In the genomic region with DNA sequence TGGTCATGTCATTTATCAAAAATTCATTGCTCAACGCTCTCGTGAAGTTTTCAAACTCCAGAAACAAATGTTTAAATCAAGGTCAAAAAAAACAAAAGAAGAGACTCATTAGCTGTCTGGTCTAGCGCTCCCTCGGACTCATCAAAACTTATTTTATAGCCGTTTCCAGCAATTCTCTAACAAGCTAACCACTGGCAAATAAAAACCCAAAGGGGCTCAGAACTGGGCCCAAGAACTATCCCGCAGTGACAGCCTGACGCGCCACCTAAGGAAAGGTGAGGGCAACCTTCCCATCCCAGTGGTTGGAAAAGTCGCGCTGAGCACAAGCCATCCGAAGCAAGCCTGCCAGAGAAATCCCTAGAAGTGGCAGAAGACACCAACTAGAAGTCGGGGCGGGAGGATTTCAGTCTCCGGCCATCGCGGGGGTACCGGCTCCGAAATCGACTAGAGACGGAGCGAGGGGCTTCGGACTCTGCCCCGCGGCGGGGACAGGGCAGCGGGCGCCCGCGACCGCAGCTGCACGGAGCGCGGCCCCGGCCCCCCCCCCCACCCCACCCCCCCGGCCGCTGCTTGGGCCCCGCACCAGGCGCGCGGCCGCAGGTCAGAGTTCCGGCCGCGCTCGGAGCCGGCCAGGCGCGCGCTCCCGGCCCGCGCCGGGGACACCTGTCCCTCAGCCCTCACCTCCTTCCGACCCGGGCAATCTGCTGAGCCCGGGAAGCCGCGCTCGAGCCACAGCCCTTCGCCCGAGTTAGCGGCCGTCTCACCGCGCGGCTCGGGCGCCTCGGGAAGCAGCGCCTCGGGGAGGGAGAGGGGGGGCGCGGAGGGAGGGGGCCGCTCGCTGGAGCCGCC, we compare ENCODE assay signal across 8 mouse cellular contexts. TPM values are rescaled to one million over a fixed set of nuclear protein-coding genes. Genes with fewer than 3 reads are reported as not detected.
DNase-seq lines count a peak whose midpoint lies in the region; ATAC-seq lines count a peak whose summit lies in the region.

No protein-coding gene starts in this region.

- under 1% methylated on average over 41 of the region's 76 CpGs for WGBS in embryonic facial prominence, embryonic 15.5 days
- under 1% methylated on average over 45 of the region's 76 CpGs for WGBS in heart, embryonic 14.5 days

- ATAC-seq in embryonic facial prominence, embryonic 15.5 days (ENCODE audit: insufficient number of reproducible peaks, low FRiP score, low TSS enrichment, low read depth) = peak; percentile 81
- peak; percentile 75 for ATAC-seq in heart, embryonic 14.5 days (ENCODE audit: insufficient number of reproducible peaks, insufficient read depth, low FRiP score, low read depth)

- H3K4me3 ChIP-seq in embryonic facial prominence, embryonic 15.5 days (replicated peaks) = peak overlapping the region; percentile 82
- peak overlapping the region; percentile 84 to 98 for H3K4me3 ChIP-seq in heart, embryonic 14.5 days (ENCODE audit: control insufficient read depth in 1 of 2, insufficient read depth in 1 of 2, low read depth in 1 of 2, low read length in 2 of 2)

- H3K27ac ChIP-seq in embryonic facial prominence, embryonic 15.5 days (replicated peaks) = peak overlapping the region; percentile 84
- H3K27ac ChIP-seq in heart, embryonic 14.5 days (replicated peaks in 1 of 2; ENCODE audit: control insufficient read depth in 1 of 2, insufficient read depth in 1 of 2, low read depth in 2 of 2, low read length in 2 of 2) = peak overlapping the region; percentile 83 to 92

- H3K9ac ChIP-seq in embryonic facial prominence, embryonic 15.5 days = peak overlapping the region; percentile 73
- H3K9ac ChIP-seq in heart, embryonic 14.5 days (ENCODE audit: low read length) = peak overlapping the region; percentile 95

- no peaks in the 10 kb centered on the region for H3K36me3 ChIP-seq in embryonic facial prominence, embryonic 15.5 days
- no peaks in the 10 kb centered on the region for H3K36me3 ChIP-seq in heart, embryonic 14.5 days (ENCODE audit: control insufficient read depth, insufficient read depth, low read length)

- peaks cover 14% of the 10 kb centered on the region for H3K4me1 ChIP-seq in embryonic facial prominence, embryonic 15.5 days
- H3K4me1 ChIP-seq in heart, embryonic 14.5 days (ENCODE audit: control insufficient read depth in 2 of 2, insufficient read depth in 2 of 2, low read length in 2 of 2) = peaks cover 3 to 5% of the 10 kb centered on the region in 2 experiments; a peak in 3 of 4 replicates

- no peaks in the 10 kb centered on the region for H3K9me3 ChIP-seq in embryonic facial prominence, embryonic 15.5 days (replicated peaks)
- H3K9me3 ChIP-seq in heart, embryonic 14.5 days (ENCODE audit: control insufficient read depth, low read length) = no peaks in the 10 kb centered on the region

- peak; percentile 47 for DNase-seq in ES-CJ7 (ENCODE audit: low read depth, low spot score)
- peak; percentile 49 for DNase-seq in adrenal gland, postnatal 10 days
- peak; percentile 49 for DNase-seq in kidney, postnatal 14 days
- DNase-seq in lung, postnatal 14 days = peak; percentile 32
- peak; percentile 27 for DNase-seq in right cerebral cortex, postnatal 25 days
- no peak for DNase-seq in Muller cell, postnatal 12 days (ENCODE audit: inconsistent ontology term)

- peak overlapping the region; percentile 65 for H3K4me2 ChIP-seq in embryonic facial prominence, embryonic 15.5 days (replicated peaks)
- H3K4me2 ChIP-seq in heart, embryonic 14.5 days (ENCODE audit: low read length) = peak overlapping the region; percentile 85

- H3K27me3 ChIP-seq in embryonic facial prominence, embryonic 15.5 days = no peaks in the 10 kb centered on the region
- no peaks in the 10 kb centered on the region for H3K27me3 ChIP-seq in heart, embryonic 14.5 days (ENCODE audit: control insufficient read depth, insufficient read depth, low read length)

RNA-seq across cellular contexts. Expression of gene Adipor2, which starts 29.5 kb away (rescaled TPM):
- total RNA-seq in adrenal gland, postnatal 10 days (2021) = 100 to 1,000 TPM; 204 to 214 TPM
- polyA plus RNA-seq in embryonic facial prominence, embryonic 15.5 days (2015; fragmentation: Nextera tagmentation; extraction: Ambion mirVana) = 40.9 and 42.9 TPM in 2 replicates
- 21.8 and 27.1 TPM in 2 replicates for polyA plus RNA-seq in heart, embryonic 14.5 days (2014; fragmentation: Nextera tagmentation; extraction: Ambion mirVana)

RNA-seq across cellular contexts. Expression of gene Lrtm2, which starts 57.5 kb away (rescaled TPM):
- total RNA-seq in adrenal gland, postnatal 10 days (2021) = under 1 TPM in 1 of 2 experiments, not detected in 1; 0.12 TPM
- 0.13 and 0.17 TPM in 2 replicates for polyA plus RNA-seq in embryonic facial prominence, embryonic 15.5 days (2015; fragmentation: Nextera tagmentation; extraction: Ambion mirVana)
- polyA plus RNA-seq in heart, embryonic 14.5 days (2014; fragmentation: Nextera tagmentation; extraction: Ambion mirVana) = 0.05 TPM in 1 of 2 replicates, not detected in the other
